Mouse (Mus musculus): ENCODE measurements around the gene Acox2. TPM values are rescaled to one million over a fixed set of nuclear protein-coding genes. Genes with fewer than 3 reads are reported as not detected.

Gene Acox2
- polyA plus RNA-seq, 1 experiment: not detected

- TF ChIP-seq POLR2A (IDR thresholded peaks at IDR 0.05; ENCODE audit: borderline replicate concordance, low read depth, low read length): no peak
- no peak overlapping the region for H3K27ac ChIP-seq (ENCODE audit: insufficient read depth, low read depth, low read length)
- H3K4me3 ChIP-seq (ENCODE audit: insufficient read depth, low read length): no peak overlapping the region
- peaks cover 4% of the 10 kb centered on the region for H3K4me1 ChIP-seq (ENCODE audit: control insufficient read depth, insufficient read depth, low read length)
These were observed 29.7 kb downstream of the Acox2 start for GRCm38 (mm10) chr14:8229367-8230019.

DNA sequence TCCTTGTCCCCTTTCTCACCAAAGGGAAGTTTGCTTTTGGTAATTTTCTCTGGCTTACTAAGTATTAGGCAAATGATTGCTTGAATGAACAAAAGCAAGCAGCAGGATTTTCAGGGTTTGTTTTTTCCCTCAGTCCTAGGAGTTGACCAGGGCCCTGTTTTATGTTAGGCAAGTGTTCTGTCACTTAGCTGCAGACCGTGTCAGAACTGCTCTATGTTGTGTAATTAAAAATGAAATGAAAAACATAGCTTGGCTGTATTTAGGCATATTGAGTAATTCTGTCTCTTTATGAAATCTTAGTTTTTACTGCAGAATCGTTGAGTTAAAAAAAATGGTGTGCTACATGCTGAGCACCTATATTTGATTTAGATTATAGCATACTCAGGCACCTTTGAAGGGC lies 34.3 kb downstream of the Acox2 start:
- Histone ChIP-seq H3K27ac (ENCODE audit: insufficient read depth, low read depth, low read length) (no peak overlapping the region), H3K4me3 (ENCODE audit: insufficient read depth, low read length) (no peak overlapping the region), H3K4me1 (ENCODE audit: control insufficient read depth, insufficient read depth, low read length) (peaks cover 9% of the 10 kb centered on the region)
- TF ChIP-seq POLR2A (IDR thresholded peaks at IDR 0.05; ENCODE audit: borderline replicate concordance, low read depth, low read length) (no peak), CTCF (IDR thresholded peaks at IDR 0.05; ENCODE audit: low read depth, low read length) (no peak)

DNA sequence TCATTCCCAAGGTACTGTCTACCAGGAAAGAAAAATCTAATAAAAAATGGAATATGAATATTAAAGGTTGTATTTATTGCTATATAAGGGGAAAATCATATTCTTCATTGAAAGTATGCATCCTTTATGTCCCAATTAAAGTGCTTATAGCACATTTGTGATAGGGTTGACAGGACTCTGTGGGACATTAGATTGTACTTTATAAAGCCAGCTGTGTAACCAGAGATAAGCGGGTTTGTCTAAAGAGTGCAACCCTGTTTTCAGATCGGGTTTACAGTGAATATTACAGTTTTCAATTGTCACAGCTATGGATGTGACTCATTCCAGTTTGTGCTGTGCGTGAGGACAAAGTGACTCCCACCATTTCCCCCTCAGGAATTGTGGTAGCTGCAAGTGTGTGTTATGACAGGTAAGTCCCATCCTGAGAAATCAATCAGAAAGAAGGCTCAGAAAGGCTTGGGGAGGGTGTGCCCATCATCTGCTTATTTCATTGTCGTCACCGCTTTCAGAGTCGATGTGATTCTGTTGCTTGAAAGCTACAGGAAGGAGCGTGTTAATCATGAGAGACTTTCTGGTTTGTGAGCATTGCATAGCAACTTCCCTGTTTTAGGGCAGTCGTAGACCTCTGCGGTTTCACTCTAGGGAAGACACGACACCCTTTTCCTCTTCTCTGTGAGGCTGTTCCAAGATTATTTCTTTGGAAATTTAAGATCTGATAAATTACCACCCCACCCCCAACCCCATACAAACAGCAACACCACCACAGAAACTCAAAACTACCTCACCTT lies 35.5 kb downstream of the Acox2 start:
- 0 out of 2 replicates have a peak overlapping the region, but pooled peaks have one; percentile 20 for H3K4me3 ChIP-seq (ENCODE audit: insufficient read depth, low read length)
- no peak overlapping the region for H3K27ac ChIP-seq (ENCODE audit: insufficient read depth, low read depth, low read length)
- TF ChIP-seq POLR2A (IDR thresholded peaks at IDR 0.05; ENCODE audit: borderline replicate concordance, low read depth, low read length) (no peak), CTCF (IDR thresholded peaks at IDR 0.05; ENCODE audit: low read depth, low read length) (no peak)

GRCm38 (mm10) chr14:8222561-8222960 lies 36.6 kb downstream of the Acox2 start:
- peaks cover 9% of the 10 kb centered on the region for H3K4me1 ChIP-seq (ENCODE audit: control insufficient read depth, insufficient read depth, low read length)
- TF ChIP-seq CTCF (IDR thresholded peaks at IDR 0.05; ENCODE audit: low read depth, low read length) (no peak), POLR2A (IDR thresholded peaks at IDR 0.05; ENCODE audit: borderline replicate concordance, low read depth, low read length) (no peak)
- no peak overlapping the region for H3K27ac ChIP-seq (ENCODE audit: insufficient read depth, low read depth, low read length)
- H3K4me3 ChIP-seq (ENCODE audit: insufficient read depth, low read length): no peak overlapping the region

More for the DNA sequence above, 35.5 kb downstream of the Acox2 start:
- H3K4me1 ChIP-seq (ENCODE audit: control insufficient read depth, insufficient read depth, low read length): peaks cover 9% of the 10 kb centered on the region

GRCm38 (mm10) chr14:8220912-8221311 lies 38.2 kb downstream of the Acox2 start:
- TF ChIP-seq CTCF (IDR thresholded peaks at IDR 0.05; ENCODE audit: low read depth, low read length): no peak
- TF ChIP-seq POLR2A (IDR thresholded peaks at IDR 0.05; ENCODE audit: borderline replicate concordance, low read depth, low read length): no peak
- Histone ChIP-seq H3K27ac (ENCODE audit: insufficient read depth, low read depth, low read length) (no peak overlapping the region), H3K4me1 (ENCODE audit: control insufficient read depth, insufficient read depth, low read length) (peaks cover 9% of the 10 kb centered on the region), H3K4me3 (ENCODE audit: insufficient read depth, low read length) (no peak overlapping the region)

DNA sequence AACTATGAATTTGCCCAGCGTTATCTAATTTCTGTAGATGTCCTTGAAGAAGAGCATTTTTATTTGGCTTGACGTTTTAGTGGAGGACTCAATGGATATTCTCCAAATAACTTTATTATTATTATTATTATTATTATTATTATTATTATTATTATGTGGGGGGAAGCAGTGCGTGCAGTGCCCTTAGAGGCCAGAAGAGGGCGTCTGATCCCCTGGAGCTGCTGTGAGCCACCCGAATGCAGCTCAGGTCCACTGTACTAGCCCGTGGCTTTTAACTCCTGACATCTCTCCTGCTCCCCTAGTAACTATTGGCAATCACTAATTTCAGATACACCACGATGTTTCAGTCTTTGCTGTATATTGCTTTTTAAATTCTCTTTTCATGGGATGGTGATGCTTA lies 38.8 kb downstream of the Acox2 start:
- Histone ChIP-seq H3K4me1 (ENCODE audit: control insufficient read depth, insufficient read depth, low read length) (peaks cover 11% of the 10 kb centered on the region), H3K27ac (ENCODE audit: insufficient read depth, low read depth, low read length) (no peak overlapping the region), H3K4me3 (ENCODE audit: insufficient read depth, low read length) (no peak overlapping the region)
- no peak for TF ChIP-seq CTCF (IDR thresholded peaks at IDR 0.05; ENCODE audit: low read depth, low read length)
- no peak for TF ChIP-seq POLR2A (IDR thresholded peaks at IDR 0.05; ENCODE audit: borderline replicate concordance, low read depth, low read length)

DNA sequence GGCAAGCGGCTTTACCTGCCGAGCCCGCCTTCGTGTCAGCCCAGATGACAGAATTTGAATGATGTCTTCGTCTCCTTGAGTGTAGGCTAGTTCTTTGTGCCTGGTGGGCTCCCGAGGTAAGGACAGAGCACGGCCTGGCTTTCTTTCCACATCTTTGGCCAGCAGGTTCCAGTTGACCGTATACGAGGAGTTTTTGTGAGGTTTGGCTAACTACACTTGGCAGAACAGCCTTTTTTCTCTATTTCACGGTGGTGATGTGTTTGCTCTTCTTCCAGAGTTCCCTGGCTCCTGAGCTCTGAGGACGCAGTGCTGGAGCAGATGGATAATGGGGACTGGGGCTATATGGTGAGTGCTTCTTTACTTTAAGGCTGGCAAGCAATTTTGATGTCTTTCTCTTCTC lies 39.3 kb downstream of the Acox2 start:
- Histone ChIP-seq H3K4me1 (ENCODE audit: control insufficient read depth, insufficient read depth, low read length) (peaks cover 11% of the 10 kb centered on the region), H3K27ac (ENCODE audit: insufficient read depth, low read depth, low read length) (no peak overlapping the region), H3K4me3 (ENCODE audit: insufficient read depth, low read length) (no peak overlapping the region)
- TF ChIP-seq POLR2A (IDR thresholded peaks at IDR 0.05; ENCODE audit: borderline replicate concordance, low read depth, low read length) (no peak), CTCF (IDR thresholded peaks at IDR 0.05; ENCODE audit: low read depth, low read length) (no peak)

- H3K4me1 ChIP-seq (ENCODE audit: control insufficient read depth, insufficient read depth, low read length): peaks cover 5% of the 10 kb centered on the region
- TF ChIP-seq CTCF (IDR thresholded peaks at IDR 0.05; ENCODE audit: low read depth, low read length) (no peak), POLR2A (IDR thresholded peaks at IDR 0.05; ENCODE audit: borderline replicate concordance, low read depth, low read length) (no peak)
- H3K4me3 ChIP-seq (ENCODE audit: insufficient read depth, low read length): no peak overlapping the region
- no peak overlapping the region for H3K27ac ChIP-seq (ENCODE audit: insufficient read depth, low read depth, low read length)
These were observed 40.3 kb downstream of the Acox2 start for GRCm38 (mm10) chr14:8218730-8219380.

DNA sequence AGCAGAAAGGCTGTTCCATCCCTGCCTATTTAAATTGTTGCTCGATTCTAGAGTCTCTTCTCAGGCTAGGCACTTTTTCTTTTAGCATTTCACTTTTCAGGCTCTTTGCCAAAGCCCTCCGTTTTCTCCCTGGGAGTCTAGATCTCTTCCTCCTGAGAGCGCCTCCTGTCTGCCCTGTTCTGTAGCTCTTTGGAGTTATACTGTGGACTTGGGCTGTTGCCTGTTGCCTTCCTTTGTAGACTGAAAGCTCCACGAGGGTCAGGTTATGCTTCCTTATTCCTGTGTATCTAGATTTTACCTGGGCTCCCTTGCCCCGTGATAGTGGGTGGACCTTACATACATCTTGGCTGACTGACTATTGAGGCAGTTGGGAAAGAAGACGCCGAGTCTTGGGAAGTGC lies 40.9 kb downstream of the Acox2 start:
- no peak for TF ChIP-seq CTCF (IDR thresholded peaks at IDR 0.05; ENCODE audit: low read depth, low read length)
- TF ChIP-seq POLR2A (IDR thresholded peaks at IDR 0.05; ENCODE audit: borderline replicate concordance, low read depth, low read length): no peak

GRCm38 (mm10) chr14:8216100-8216499 lies 43.1 kb downstream of the Acox2 start:
- H3K4me3 ChIP-seq (ENCODE audit: insufficient read depth, low read length): no peak overlapping the region
- H3K4me1 ChIP-seq (ENCODE audit: control insufficient read depth, insufficient read depth, low read length): peaks cover 2% of the 10 kb centered on the region; the same call in 1 of the 2 replicates
- no peak for TF ChIP-seq CTCF (IDR thresholded peaks at IDR 0.05; ENCODE audit: low read depth, low read length)
- no peak for TF ChIP-seq POLR2A (IDR thresholded peaks at IDR 0.05; ENCODE audit: borderline replicate concordance, low read depth, low read length)
- H3K27ac ChIP-seq (ENCODE audit: insufficient read depth, low read depth, low read length): no peak overlapping the region

More for the DNA sequence above, 40.9 kb downstream of the Acox2 start:
- no peak overlapping the region for H3K27ac ChIP-seq (ENCODE audit: insufficient read depth, low read depth, low read length)
- peaks cover 2% of the 10 kb centered on the region; the same call in 1 of the 2 replicates for H3K4me1 ChIP-seq (ENCODE audit: control insufficient read depth, insufficient read depth, low read length)
- no peak overlapping the region for H3K4me3 ChIP-seq (ENCODE audit: insufficient read depth, low read length)
